Mouse (Mus musculus): ENCODE results near the gene Gmip. TPM values are rescaled to one million over a fixed set of nuclear protein-coding genes. Genes with fewer than 3 reads are reported as not detected.

Gene Gmip
- polyA plus RNA-seq, 1 experiment from 2014 or later = 10.4 TPM

DNA sequence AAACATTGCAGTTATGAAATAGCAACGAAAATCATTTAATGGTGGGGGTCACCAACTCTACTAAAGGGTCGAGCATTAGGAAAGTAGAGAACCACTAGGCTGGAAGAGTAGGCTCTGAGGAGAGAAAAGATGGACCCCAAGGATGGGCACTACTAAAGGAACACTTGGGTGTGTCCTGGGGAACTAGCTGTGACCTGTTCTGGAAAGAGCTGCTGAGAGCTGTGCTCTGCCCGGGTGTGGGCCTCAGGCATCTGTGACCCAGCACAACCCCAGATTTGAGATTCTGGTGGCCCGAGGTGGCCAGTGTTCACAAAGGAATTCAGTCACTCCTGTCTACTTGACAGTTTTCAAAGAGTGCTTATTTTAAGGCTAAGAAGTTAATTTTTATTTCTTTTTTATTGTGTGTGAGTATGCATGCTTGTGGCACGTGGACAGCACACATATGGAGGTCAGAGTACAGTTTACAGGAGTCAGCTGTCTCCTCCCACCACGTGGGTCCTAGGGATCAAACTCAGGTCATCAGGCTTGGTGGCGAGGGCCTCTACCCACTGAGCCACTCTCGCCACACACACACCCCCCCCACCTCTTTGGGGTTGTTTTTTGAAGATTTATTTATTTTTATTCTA is 28.7 kb downstream of the Gmip start:
- no peak overlapping the region for H3K4me2 ChIP-seq (replicated peaks)
- no peaks in the 10 kb centered on the region for H3K27me3 ChIP-seq (replicated peaks)
- H3K4me1 ChIP-seq (replicated peaks) = peaks cover 6% of the 10 kb centered on the region
- peak; percentile 55; the same call in 1 of the 2 replicates for ATAC-seq
- no peaks in the 10 kb centered on the region for H3K9me3 ChIP-seq
- H3K36me3 ChIP-seq = no peaks in the 10 kb centered on the region
- no peak overlapping the region for H3K9ac ChIP-seq
- H3K4me3 ChIP-seq (replicated peaks) = no peak overlapping the region
- H3K27ac ChIP-seq = no peak overlapping the region
- 64% methylated on average over 8 of the region's 8 CpGs for WGBS

- Histone ChIP-seq H3K4me2 (replicated peaks) (no peak overlapping the region), H3K4me1 (replicated peaks) (no peaks in the 10 kb centered on the region), H3K36me3 (no peaks in the 10 kb centered on the region), H3K4me3 (replicated peaks) (no peak overlapping the region), H3K27me3 (replicated peaks) (no peaks in the 10 kb centered on the region), H3K9ac (no peak overlapping the region), H3K27ac (no peak overlapping the region), H3K9me3 (no peaks in the 10 kb centered on the region)
- WGBS = 68% methylated on average over 3 of the region's 3 CpGs
- ATAC-seq = no peak
Observed at GRCm38 (mm10) chr8:69847167-69848065, 38.9 kb downstream of the Gmip start.

DNA sequence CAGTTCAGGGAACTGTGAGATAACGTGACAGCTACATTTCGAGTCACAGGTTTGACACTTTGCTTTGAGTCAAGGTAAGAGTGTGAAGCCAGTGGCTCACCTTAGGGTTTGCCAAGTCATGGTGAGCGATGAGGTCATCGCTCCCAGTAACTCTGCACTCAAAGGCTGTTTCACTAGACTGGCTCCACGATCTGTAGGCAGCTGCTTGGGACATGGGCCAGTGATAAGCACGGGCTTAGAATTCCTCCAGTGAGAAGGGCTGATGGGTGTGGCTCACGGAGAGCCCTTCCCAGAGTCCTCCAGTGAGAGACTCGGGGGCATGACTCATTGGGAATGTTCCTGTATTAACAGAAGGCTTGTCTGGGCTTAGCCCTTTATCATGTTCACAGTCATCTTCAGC is 40.5 kb downstream of the Gmip start:
- Histone ChIP-seq H3K4me2 (replicated peaks) (no peak overlapping the region), H3K9ac (no peak overlapping the region), H3K27ac (no peak overlapping the region), H3K4me1 (replicated peaks) (no peaks in the 10 kb centered on the region), H3K4me3 (replicated peaks) (no peak overlapping the region), H3K9me3 (no peaks in the 10 kb centered on the region), H3K36me3 (no peaks in the 10 kb centered on the region), H3K27me3 (replicated peaks) (no peaks in the 10 kb centered on the region)
- ATAC-seq = peak; percentile 90
- WGBS = 60% methylated on average over 8 of the region's 8 CpGs

GRCm38 (mm10) chr8:69849899-69850298 is 41.4 kb downstream of the Gmip start:
- Histone ChIP-seq H3K9ac (no peak overlapping the region), H3K27me3 (replicated peaks) (no peaks in the 10 kb centered on the region), H3K4me3 (replicated peaks) (no peak overlapping the region), H3K4me2 (replicated peaks) (no peak overlapping the region), H3K9me3 (no peaks in the 10 kb centered on the region), H3K36me3 (no peaks in the 10 kb centered on the region), H3K4me1 (replicated peaks) (no peaks in the 10 kb centered on the region), H3K27ac (no peak overlapping the region)
- WGBS = 46% methylated on average over 3 of the region's 3 CpGs
- ATAC-seq = no peak

- H3K27ac ChIP-seq = no peak overlapping the region
- WGBS = 73% methylated on average over 7 of the region's 7 CpGs
- H3K4me1 ChIP-seq (replicated peaks) = no peaks in the 10 kb centered on the region
- H3K9ac ChIP-seq = no peak overlapping the region
- no peak overlapping the region for H3K4me2 ChIP-seq (replicated peaks)
- ATAC-seq = no peak; the same call in 1 of the 2 replicates
- H3K27me3 ChIP-seq (replicated peaks) = no peaks in the 10 kb centered on the region
- no peaks in the 10 kb centered on the region for H3K36me3 ChIP-seq
- no peak overlapping the region for H3K4me3 ChIP-seq (replicated peaks)
- no peaks in the 10 kb centered on the region for H3K9me3 ChIP-seq
Observed at GRCm38 (mm10) chr8:69850926-69851506, 42.5 kb downstream of the Gmip start.

- H3K4me3 ChIP-seq (replicated peaks) = no peak overlapping the region
- no peaks in the 10 kb centered on the region for H3K9me3 ChIP-seq
- H3K4me1 ChIP-seq (replicated peaks) = no peaks in the 10 kb centered on the region
- H3K36me3 ChIP-seq = no peaks in the 10 kb centered on the region
- no peak overlapping the region for H3K27ac ChIP-seq
- no peak overlapping the region for H3K4me2 ChIP-seq (replicated peaks)
- WGBS = 89% methylated on average over 10 of the region's 10 CpGs
- no peak overlapping the region for H3K9ac ChIP-seq
- no peaks in the 10 kb centered on the region for H3K27me3 ChIP-seq (replicated peaks)
- no peak for ATAC-seq
Observed at GRCm38 (mm10) chr8:69853869-69854268, 45.4 kb downstream of the Gmip start.

- Histone ChIP-seq H3K4me2 (replicated peaks) (no peak overlapping the region), H3K4me3 (replicated peaks) (no peak overlapping the region), H3K4me1 (replicated peaks) (no peaks in the 10 kb centered on the region), H3K9me3 (no peaks in the 10 kb centered on the region), H3K36me3 (no peaks in the 10 kb centered on the region), H3K27me3 (replicated peaks) (no peaks in the 10 kb centered on the region), H3K27ac (no peak overlapping the region), H3K9ac (no peak overlapping the region)
- WGBS = 62% methylated on average over 4 of the region's 4 CpGs
- ATAC-seq = no peak
Observed at GRCm38 (mm10) chr8:69860807-69861206, 52.3 kb downstream of the Gmip start.

DNA sequence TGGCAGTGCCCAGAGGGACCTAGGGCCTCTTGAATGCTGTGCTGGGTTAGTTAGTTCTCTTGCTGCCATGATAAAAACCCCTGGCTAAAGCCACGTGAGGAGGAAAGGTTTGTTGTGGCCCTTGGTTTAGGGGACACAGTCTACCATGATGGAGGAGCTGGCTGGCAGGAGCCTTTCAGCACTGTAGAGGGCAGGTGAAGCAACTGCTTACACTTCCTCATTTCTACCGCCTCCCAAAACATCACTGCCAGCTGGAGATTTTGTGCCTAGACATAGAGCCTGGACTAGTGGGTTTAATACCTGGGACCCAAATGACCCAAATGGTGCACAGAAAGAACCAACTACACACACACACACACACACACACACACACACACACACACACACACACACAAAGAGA is 52.8 kb downstream of the Gmip start:
- H3K9ac ChIP-seq = no peak overlapping the region
- H3K27ac ChIP-seq = no peak overlapping the region
- no peak overlapping the region for H3K4me2 ChIP-seq (replicated peaks)
- no peaks in the 10 kb centered on the region for H3K36me3 ChIP-seq
- no peaks in the 10 kb centered on the region for H3K27me3 ChIP-seq (replicated peaks)
- H3K9me3 ChIP-seq = no peaks in the 10 kb centered on the region
- H3K4me1 ChIP-seq (replicated peaks) = no peaks in the 10 kb centered on the region
- no peak overlapping the region for H3K4me3 ChIP-seq (replicated peaks)
- 65% methylated on average over 2 of the region's 2 CpGs for WGBS
- no peak for ATAC-seq

DNA sequence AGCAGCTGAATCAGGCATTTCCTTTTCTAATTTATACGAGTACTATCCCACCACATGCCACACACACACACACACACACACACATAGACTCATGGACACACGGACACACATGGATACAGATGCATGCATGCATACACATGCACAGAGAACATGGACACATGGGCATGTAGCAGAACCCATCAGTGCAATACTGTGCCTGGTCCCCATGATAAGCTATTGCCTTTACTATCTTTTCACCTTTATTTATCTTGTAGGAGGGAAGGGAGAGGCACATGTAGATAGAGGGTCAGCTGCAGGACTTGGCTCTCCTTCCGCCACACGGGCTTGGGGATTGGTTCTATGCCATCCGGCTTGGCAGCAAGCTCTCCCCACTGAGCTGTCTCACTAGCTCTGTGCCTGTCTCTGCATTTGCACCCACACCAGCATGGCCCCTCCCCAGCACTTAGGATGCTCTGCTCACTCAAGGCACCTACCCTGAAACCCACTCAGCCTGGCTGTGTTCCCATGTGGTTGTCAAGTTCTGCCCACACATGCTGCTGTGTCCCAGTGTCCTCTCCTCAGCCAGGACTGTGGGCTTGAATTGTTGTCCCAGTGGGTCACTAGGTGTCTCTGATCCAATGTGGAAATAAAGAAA is 55.0 kb downstream of the Gmip start:
- no peak overlapping the region for H3K4me2 ChIP-seq (replicated peaks)
- no peaks in the 10 kb centered on the region for H3K36me3 ChIP-seq
- no peak overlapping the region for H3K9ac ChIP-seq
- no peak overlapping the region for H3K4me3 ChIP-seq (replicated peaks)
- ATAC-seq = no peak
- H3K4me1 ChIP-seq (replicated peaks) = no peaks in the 10 kb centered on the region
- 77% methylated on average over 5 of the region's 5 CpGs for WGBS
- no peak overlapping the region for H3K27ac ChIP-seq
- H3K9me3 ChIP-seq = no peaks in the 10 kb centered on the region
- no peaks in the 10 kb centered on the region for H3K27me3 ChIP-seq (replicated peaks)

DNA sequence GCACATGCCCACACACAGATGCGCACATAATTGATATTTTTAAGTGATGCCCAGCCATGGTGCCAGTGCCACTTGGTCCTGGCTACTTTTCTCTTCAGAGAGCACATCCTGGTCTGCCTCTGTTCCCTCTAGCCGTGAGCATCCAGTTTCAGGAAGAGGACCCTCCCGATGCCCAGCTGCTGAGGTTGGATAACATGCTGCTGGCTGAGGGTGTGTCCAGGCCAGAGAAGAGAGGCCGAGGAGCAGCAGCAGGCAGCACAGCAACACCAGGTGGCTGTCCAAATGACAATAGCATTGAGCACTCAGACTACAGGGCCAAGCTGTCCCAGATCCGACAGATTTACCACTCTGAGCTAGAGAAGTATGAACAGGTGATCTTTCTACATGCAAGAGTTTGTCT is 55.7 kb downstream of the Gmip start:
- Histone ChIP-seq H3K27ac (no peak overlapping the region), H3K4me1 (replicated peaks) (no peaks in the 10 kb centered on the region), H3K4me2 (replicated peaks) (no peak overlapping the region), H3K36me3 (no peaks in the 10 kb centered on the region), H3K4me3 (replicated peaks) (no peak overlapping the region), H3K27me3 (replicated peaks) (no peaks in the 10 kb centered on the region), H3K9me3 (no peaks in the 10 kb centered on the region), H3K9ac (no peak overlapping the region)
- ATAC-seq = no peak
- WGBS = 67% methylated on average over 5 of the region's 5 CpGs

DNA sequence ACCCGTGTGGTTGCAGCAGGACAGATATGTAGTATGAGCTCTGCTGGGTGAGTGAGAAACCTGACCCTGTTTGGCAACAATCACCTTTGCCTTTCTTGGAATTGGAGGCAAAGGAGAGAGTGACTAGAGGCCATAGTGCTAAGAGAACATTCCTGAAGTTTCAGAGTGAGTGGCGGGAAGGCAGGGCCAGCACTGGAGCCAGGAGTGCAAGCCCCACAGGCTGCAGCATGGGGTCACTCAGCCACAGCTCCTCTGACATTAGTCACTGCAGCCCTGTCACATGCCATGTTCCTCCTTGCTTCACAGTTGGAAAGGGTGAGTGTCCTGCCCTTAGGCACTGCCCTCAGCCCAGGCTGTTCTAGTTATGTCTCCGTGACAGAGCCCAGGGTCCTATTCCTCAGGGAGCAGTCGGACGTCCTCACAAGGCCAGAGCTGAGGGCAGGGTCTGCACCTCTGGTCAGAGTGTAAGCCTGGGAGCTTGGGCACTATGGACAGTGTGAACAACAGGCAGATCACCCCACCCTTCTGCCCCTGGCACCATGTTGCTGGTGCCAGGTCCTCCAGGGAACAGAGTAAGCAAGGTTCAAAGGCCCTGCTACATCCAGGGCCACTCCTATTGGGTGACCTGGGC is 59.3 kb downstream of the Gmip start:
- Histone ChIP-seq H3K36me3 (no peaks in the 10 kb centered on the region), H3K4me3 (replicated peaks) (no peak overlapping the region), H3K27ac (no peak overlapping the region), H3K4me1 (replicated peaks) (no peaks in the 10 kb centered on the region), H3K9me3 (no peaks in the 10 kb centered on the region), H3K4me2 (replicated peaks) (no peak overlapping the region), H3K27me3 (replicated peaks) (no peaks in the 10 kb centered on the region), H3K9ac (no peak overlapping the region)
- no peak for ATAC-seq
- 77% methylated on average over 5 of the region's 5 CpGs for WGBS

Data from intestine, embryonic 15.5 days (tissue).